Mouse (Mus musculus) retina, embryonic 14.5 days (tissue): Measurements from ENCODE around the gene 5430402E10Rik.
"Not testable (repeated sequence)": the region's sequence is repeated elsewhere in the genome, so short reads cannot be mapped to it uniquely, and the experiment has no call there.

ENCODE experiments used
- DNase-seq: peaks from one replicate; pipeline ENCODE4 v3.0.0-alpha.2; 2015; ENCODE audit warnings: low spot score

The 5430402E10Rik gene

GRCm38 (mm10) chrX:77924962-77925361 lies at the start of gene 5430402E10Rik:
Gene 5430402E10Rik, minus strand, starts transcription at chrX:77925062.
- DNase-seq = not testable (repeated sequence)

DNA sequence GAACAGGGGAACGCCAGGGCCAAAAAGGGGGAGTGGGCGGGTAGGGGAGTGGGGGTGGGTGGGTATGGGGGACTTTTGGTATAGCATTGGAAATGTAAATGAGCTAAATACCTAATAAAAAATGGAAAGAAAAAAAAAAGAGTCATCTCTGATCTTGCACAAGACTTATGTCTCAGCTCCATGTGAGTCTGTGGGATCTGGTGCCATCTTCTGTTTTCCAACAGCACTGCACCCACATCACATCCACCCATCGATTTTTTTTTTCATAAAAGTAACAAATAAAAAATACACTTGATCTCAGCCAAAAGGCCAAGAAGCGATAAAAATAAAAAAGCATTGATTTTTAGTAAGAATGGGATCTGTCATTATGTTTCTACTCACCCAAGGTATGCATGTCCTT lies 44.8 kb downstream of the 5430402E10Rik start:
- DNase-seq = not testable (repeated sequence)
